Mouse (Mus musculus): ENCODE results near the gene Gcnt4. TPM values are rescaled to one million over a fixed set of nuclear protein-coding genes. Genes with fewer than 3 reads are reported as not detected.
A peak's percentile ranks its signal among the peaks of the same experiment; 100 is the strongest.

Gcnt4 gene
- total and polyA plus RNA-seq, 3 experiments, result not detected

GRCm38 (mm10) chr13:96971076-96971475, 46.6 kb downstream of the Gcnt4 start:
- no peak for TF ChIP-seq JUND (conservative IDR thresholded peaks at IDR 0.05; ENCODE audit: low read depth, low read length)
- no peak for TF ChIP-seq SMC3 (IDR thresholded peaks at IDR 0.05; ENCODE audit: low read depth, low read length)
- no peaks in the 10 kb centered on the region for H3K36me3 ChIP-seq (replicated peaks in 1 of 2; ENCODE audit: control insufficient read depth in 1 of 2, insufficient read depth in 1 of 2, low read length in 1 of 2)
- no peaks in the 10 kb centered on the region for H3K79me2 ChIP-seq (replicated peaks; ENCODE audit: control insufficient read depth, extremely low read depth, insufficient read depth, poor library complexity, severe bottlenecking)
- H3K4me2 ChIP-seq (ENCODE audit: insufficient read depth, low read depth, poor library complexity, severe bottlenecking), result no peak overlapping the region
- H3K4me1 ChIP-seq (ENCODE audit: control insufficient read depth in 1 of 2, insufficient read depth in 2 of 2), result no peaks in the 10 kb centered on the region
- DNase-seq (ENCODE audit: extremely low read depth), result no peak
- H3K27ac ChIP-seq (ENCODE audit: insufficient read depth, low read depth), result no peak overlapping the region
- no peak overlapping the region for H3K9ac ChIP-seq (ENCODE audit: insufficient read depth, low read depth)
- in situ Hi-C loops (cut with MboI; ENCODE audit: low pct_ligation_motif_present, low pct_unique_long_range_greater_than_20kb, low sequenced_read_pairs) (no loop called here), dilution Hi-C loops (cut with MboI; ENCODE audit: extremely low pct_ligation_motif_present, extremely low pct_unique_long_range_greater_than_20kb, low sequenced_read_pairs) (no loop called here)
- no peaks in the 10 kb centered on the region for H3K27me3 ChIP-seq (replicated peaks)
- H3K4me3 ChIP-seq (replicated peaks in 1 of 3; ENCODE audit: low read depth in 2 of 3, low read length in 2 of 3, poor library complexity in 1 of 3), result no peak overlapping the region
- no peaks in the 10 kb centered on the region for H3K9me3 ChIP-seq (replicated peaks; ENCODE audit: low read length)

- DNase-seq (ENCODE audit: extremely low read depth), result no peak
- H3K9ac ChIP-seq (ENCODE audit: insufficient read depth, low read depth), result no peak overlapping the region
- no peak overlapping the region for H3K4me3 ChIP-seq (replicated peaks in 1 of 3; ENCODE audit: low read depth in 2 of 3, low read length in 2 of 3, poor library complexity in 1 of 3)
Measured at GRCm38 (mm10) chr13:96971861-96972282, 47.4 kb downstream of the Gcnt4 start.

GRCm38 (mm10) chr13:96973318-96973717, 48.8 kb downstream of the Gcnt4 start:
- Histone ChIP-seq H3K36me3 (replicated peaks in 1 of 2; ENCODE audit: control insufficient read depth in 1 of 2, insufficient read depth in 1 of 2, low read length in 1 of 2) (no peaks in the 10 kb centered on the region), H3K4me1 (ENCODE audit: control insufficient read depth in 1 of 2, insufficient read depth in 2 of 2) (no peaks in the 10 kb centered on the region), H3K79me2 (replicated peaks; ENCODE audit: control insufficient read depth, extremely low read depth, insufficient read depth, poor library complexity, severe bottlenecking) (no peaks in the 10 kb centered on the region), H3K4me3 (replicated peaks in 1 of 3; ENCODE audit: low read depth in 2 of 3, low read length in 2 of 3, poor library complexity in 1 of 3) (no peak overlapping the region), H3K27me3 (replicated peaks) (no peaks in the 10 kb centered on the region), H3K27ac (ENCODE audit: insufficient read depth, low read depth) (no peak overlapping the region), H3K4me2 (ENCODE audit: insufficient read depth, low read depth, poor library complexity, severe bottlenecking) (no peak overlapping the region), H3K9ac (ENCODE audit: insufficient read depth, low read depth) (no peak overlapping the region), H3K9me3 (replicated peaks; ENCODE audit: low read length) (no peaks in the 10 kb centered on the region)
- DNase-seq (ENCODE audit: extremely low read depth), result no peak
- TF ChIP-seq RAD21 (IDR thresholded peaks at IDR 0.05; ENCODE audit: low read depth, low read length), result no peak
- peak; percentile 80 for TF ChIP-seq MAFK (IDR thresholded peaks at IDR 0.05; ENCODE audit: insufficient replicate concordance, low read length)
- TF ChIP-seq HCFC1 (IDR thresholded peaks at IDR 0.05; ENCODE audit: low read depth, low read length), result no peak
- dilution Hi-C loops (cut with MboI; ENCODE audit: extremely low pct_ligation_motif_present, extremely low pct_unique_long_range_greater_than_20kb, low sequenced_read_pairs), result no loop called here
- in situ Hi-C loops (cut with MboI; ENCODE audit: low pct_ligation_motif_present, low pct_unique_long_range_greater_than_20kb, low sequenced_read_pairs), result no loop called here

More at GRCm38 (mm10) chr13:96971861-96972282, 47.4 kb downstream of the Gcnt4 start:
- no peak for TF ChIP-seq SIN3A (IDR thresholded peaks at IDR 0.05; ENCODE audit: low read length)
- no peak for TF ChIP-seq ZKSCAN1 (IDR thresholded peaks at IDR 0.05; ENCODE audit: borderline replicate concordance, low read depth, low read length)
- no peak for TF ChIP-seq KAT2A (IDR thresholded peaks at IDR 0.05; ENCODE audit: insufficient replicate concordance, low read length)
- TF ChIP-seq MEF2A (IDR thresholded peaks at IDR 0.05; ENCODE audit: borderline replicate concordance, low read depth, low read length), result no peak
- no peak for TF ChIP-seq PAX5 (IDR thresholded peaks at IDR 0.05; ENCODE audit: low read length)
- TF ChIP-seq MAZ (IDR thresholded peaks at IDR 0.05; ENCODE audit: low read depth, low read length), result no peak
- TF ChIP-seq E2F4 (IDR thresholded peaks at IDR 0.05; ENCODE audit: insufficient replicate concordance, low read depth, low read length), result no peak
- TF ChIP-seq UBTF (IDR thresholded peaks at IDR 0.05; ENCODE audit: low read depth, low read length), result no peak
- TF ChIP-seq NRF1 (IDR thresholded peaks at IDR 0.05; ENCODE audit: low read depth, low read length), result no peak
- TF ChIP-seq HCFC1 (IDR thresholded peaks at IDR 0.05; ENCODE audit: low read depth, low read length), result no peak
- no peak for TF ChIP-seq RCOR1 (conservative IDR thresholded peaks at IDR 0.05; ENCODE audit: low read depth, low read length)
- no peak for TF ChIP-seq EP300 (IDR thresholded peaks at IDR 0.05; ENCODE audit: low read length)
- no peak for TF ChIP-seq MAX (IDR thresholded peaks at IDR 0.05; ENCODE audit: low read length)
- no peak for TF ChIP-seq ZC3H11A (IDR thresholded peaks at IDR 0.05; ENCODE audit: low read depth, low read length)
- no peak for TF ChIP-seq POLR2A (IDR thresholded peaks at IDR 0.05; ENCODE audit: low read depth, low read length)
- TF ChIP-seq MXI1 (IDR thresholded peaks at IDR 0.05; ENCODE audit: low read depth, low read length), result no peak
- TF ChIP-seq GABPA (IDR thresholded peaks at IDR 0.05; ENCODE audit: insufficient replicate concordance, low read depth, low read length), result no peak
- TF ChIP-seq SMC3 (IDR thresholded peaks at IDR 0.05; ENCODE audit: low read depth, low read length), result no peak
- H3K79me2 ChIP-seq (replicated peaks; ENCODE audit: control insufficient read depth, extremely low read depth, insufficient read depth, poor library complexity, severe bottlenecking), result no peaks in the 10 kb centered on the region
- H3K9me3 ChIP-seq (replicated peaks; ENCODE audit: low read length), result no peaks in the 10 kb centered on the region
- no peaks in the 10 kb centered on the region for H3K27me3 ChIP-seq (replicated peaks)
- dilution Hi-C loops (cut with MboI; ENCODE audit: extremely low pct_ligation_motif_present, extremely low pct_unique_long_range_greater_than_20kb, low sequenced_read_pairs), result no loop called here
- in situ Hi-C loops (cut with MboI; ENCODE audit: low pct_ligation_motif_present, low pct_unique_long_range_greater_than_20kb, low sequenced_read_pairs), result no loop called here
- H3K36me3 ChIP-seq (replicated peaks in 1 of 2; ENCODE audit: control insufficient read depth in 1 of 2, insufficient read depth in 1 of 2, low read length in 1 of 2), result no peaks in the 10 kb centered on the region
- no peak overlapping the region for H3K4me2 ChIP-seq (ENCODE audit: insufficient read depth, low read depth, poor library complexity, severe bottlenecking)
- H3K4me1 ChIP-seq (ENCODE audit: control insufficient read depth in 1 of 2, insufficient read depth in 2 of 2), result no peaks in the 10 kb centered on the region
- no peak overlapping the region for H3K27ac ChIP-seq (ENCODE audit: insufficient read depth, low read depth)

Measured in CH12.LX (cell line).